Mouse (Mus musculus): ENCODE measurements around the gene Fam161a.
A peak's percentile ranks its signal among the peaks of the same experiment; 100 is the strongest.

DNA sequence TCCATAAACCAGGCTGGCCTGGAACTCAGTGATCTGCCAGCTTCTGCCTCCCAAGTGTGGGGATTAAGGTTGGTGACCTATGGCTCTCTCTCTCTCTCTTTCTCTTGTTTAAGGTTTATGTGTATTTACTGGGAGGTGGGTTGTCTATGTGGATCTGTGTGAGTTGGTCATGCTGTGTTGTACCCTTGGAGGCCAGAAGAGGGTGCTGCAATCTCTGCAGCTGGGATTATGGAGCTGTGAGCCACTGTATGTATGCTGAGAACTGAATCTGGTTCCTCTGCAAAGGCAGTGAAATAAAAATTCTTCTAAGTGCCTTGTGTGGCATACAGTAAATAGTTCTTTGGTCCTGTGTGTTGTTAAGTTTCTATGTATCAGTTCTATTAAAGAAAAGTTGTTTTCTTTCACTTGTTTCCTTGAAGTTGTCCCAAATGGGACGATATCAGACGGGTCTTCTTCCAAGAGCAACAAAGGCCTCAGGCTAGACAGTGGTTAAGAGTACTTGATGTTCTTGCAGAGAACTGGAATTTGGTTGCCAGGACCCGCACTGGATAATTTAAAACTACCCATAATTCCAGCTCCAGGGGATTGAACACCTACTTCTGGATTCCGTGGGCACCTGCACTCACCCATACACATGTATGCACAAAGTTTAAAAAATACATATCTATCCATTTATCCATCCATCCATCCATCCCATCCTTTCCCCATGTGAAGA is 6.4 kb downstream of the Fam161a start:
- peak; percentile 23; the same call in 1 of the 2 replicates for TF ChIP-seq CTCF (IDR thresholded peaks at IDR 0.05; ENCODE audit: borderline replicate concordance, insufficient read depth, low read depth, low read length)
- TF ChIP-seq POLR2A (IDR thresholded peaks at IDR 0.05; ENCODE audit: borderline replicate concordance, insufficient read depth, low read length) = no peak
